Mouse (Mus musculus) MEL (cell line): ENCODE data around the gene Zswim7. TPM values are rescaled to one million over a fixed set of nuclear protein-coding genes. Genes with fewer than 3 reads are reported as not detected.

Source experiments
- DNase-seq: peaks from one replicate; pipeline ENCODE4 v3.0.0; 2011; ENCODE audit warnings: low read depth, low spot score
- H3K27ac ChIP-seq: 2 replicates; pipeline ENCODE4 v1.5.1; 2012; ENCODE audit warnings: low read depth, mild to moderate bottlenecking, control low read depth, low read length, moderate library complexity; ENCODE audit not compliant: control insufficient read depth
- H3K27me3 ChIP-seq, 2 experiments: fragments of 150-350 bp in 1 of 2; sonication (generic) in 1 of 2; 2 replicates each; pipeline ENCODE4 v1.6.1; 2012; ENCODE audit warnings: low read length in 2 of 2, mild to moderate bottlenecking in 2 of 2, improper control_type of control experiment in 1 of 2, moderate library complexity in 1 of 2; ENCODE audit not compliant: insufficient read depth in 2 of 2, control insufficient read depth in 1 of 2
- H3K36me3 ChIP-seq, 2 experiments: 2 replicates each; pipeline ENCODE4 v1.6.1; 2012 to 2014; ENCODE audit warnings: low read length in 2 of 2, improper control_type of control experiment in 1 of 2, inconsistent platforms in 1 of 2, mild to moderate bottlenecking in 1 of 2; ENCODE audit not compliant: insufficient read depth in 2 of 2, control insufficient read depth in 1 of 2
- H3K4me1 ChIP-seq, 2 experiments: fragments of 150-350 bp in 1 of 2; sonication (generic) in 1 of 2; 2 replicates each; pipeline ENCODE4 v1.6.1; 2012; ENCODE audit warnings: low read length in 2 of 2, improper control_type of control experiment in 1 of 2, mild to moderate bottlenecking in 1 of 2; ENCODE audit not compliant: insufficient read depth in 2 of 2, control insufficient read depth in 1 of 2
- H3K4me3 ChIP-seq, 2 experiments: fragments of 150-350 bp in 1 of 2; sonication (generic) in 1 of 2; 2 replicates each; pipeline ENCODE4 v1.5.1; 2012; ENCODE audit warnings: low read depth in 2 of 2, low read length in 2 of 2, mild to moderate bottlenecking in 2 of 2, moderate library complexity in 2 of 2, control low read depth in 1 of 2, improper control_type of control experiment in 1 of 2; ENCODE audit not compliant: control insufficient read depth in 1 of 2, insufficient read depth in 1 of 2
- H3K79me2 ChIP-seq: 2 replicates; pipeline ENCODE4 v1.6.1; 2012; ENCODE audit warnings: mild to moderate bottlenecking, low read length, moderate library complexity; ENCODE audit not compliant: control insufficient read depth, poor library complexity, insufficient read depth
- H3K9ac ChIP-seq: 2 replicates; pipeline ENCODE4 v1.6.1; 2012; ENCODE audit warnings: low read depth, mild to moderate bottlenecking, control low read depth, low read length, moderate library complexity; ENCODE audit not compliant: control insufficient read depth, poor library complexity, severe bottlenecking
- H3K9me3 ChIP-seq: fragments of 150-350 bp; sonication (generic); replicated peaks from 2 replicates; pipeline ENCODE4 v1.6.1; 2012; ENCODE audit warnings: mild to moderate bottlenecking, low read length, improper control_type of control experiment, moderate library complexity; ENCODE audit not compliant: insufficient read depth
- CHD1 ChIP-seq: IDR thresholded peaks from 2 replicates; pipeline ENCODE4 v1.6.1; 2012; ENCODE audit warnings: low read depth, mild to moderate bottlenecking, inconsistent platforms, low read length, improper control_type of control experiment
- CTCF ChIP-seq, 3 experiments: IDR thresholded peaks in 2 of 3; conservative IDR thresholded peaks in 1 of 3; 2 replicates each; pipeline ENCODE4 v1.5.1; 2011 to 2012; ENCODE audit warnings: low read length in 3 of 3, low read depth in 2 of 3, mild to moderate bottlenecking in 2 of 3, improper control_type of control experiment in 1 of 3, inconsistent platforms in 1 of 3, mixed read lengths in 1 of 3, moderate library complexity in 1 of 3; ENCODE audit not compliant: control insufficient read depth in 1 of 3, insufficient read depth in 1 of 3, poor library complexity in 1 of 3, severe bottlenecking in 1 of 3
- ELF1 ChIP-seq: IDR thresholded peaks from 2 replicates; pipeline ENCODE4 v1.6.1; 2014; ENCODE audit warnings: low read depth, mild to moderate bottlenecking, inconsistent platforms, low read length, improper control_type of control experiment, moderate library complexity
- EP300 ChIP-seq, 2 experiments: IDR thresholded peaks; 2 replicates each; pipeline ENCODE4 v1.6.1; 2011; ENCODE audit warnings: improper control_type of control experiment in 2 of 2, low read length in 2 of 2, low read depth in 1 of 2, mild to moderate bottlenecking in 1 of 2
- GABPA ChIP-seq: IDR thresholded peaks from 2 replicates; pipeline ENCODE4 v1.6.1; 2012; ENCODE audit warnings: low read depth, mild to moderate bottlenecking, inconsistent platforms, low read length, improper control_type of control experiment, moderate library complexity
- HCFC1 ChIP-seq: IDR thresholded peaks from 2 replicates; pipeline ENCODE4 v1.6.1; 2012; ENCODE audit warnings: low read depth, mild to moderate bottlenecking, inconsistent platforms, low read length, improper control_type of control experiment, moderate library complexity
- KAT2A ChIP-seq: conservative IDR thresholded peaks from 2 replicates; pipeline ENCODE4 v1.6.1; 2012; ENCODE audit warnings: low read depth, low read length, improper control_type of control experiment, inconsistent platforms
- MAFK ChIP-seq: IDR thresholded peaks from 2 replicates; pipeline ENCODE4 v1.6.1; 2011; ENCODE audit warnings: low read depth, mild to moderate bottlenecking, low read length, improper control_type of control experiment, borderline replicate concordance
- MAX ChIP-seq: IDR thresholded peaks from 2 replicates; pipeline ENCODE4 v1.6.1; 2011; ENCODE audit warnings: low read length, improper control_type of control experiment
- MAZ ChIP-seq: IDR thresholded peaks from 2 replicates; pipeline ENCODE4 v1.6.1; 2012; ENCODE audit warnings: low read depth, mild to moderate bottlenecking, inconsistent platforms, low read length, improper control_type of control experiment
- MEF2A ChIP-seq: IDR thresholded peaks from 2 replicates; pipeline ENCODE4 v1.6.1; 2014; ENCODE audit warnings: low read depth, mild to moderate bottlenecking, inconsistent platforms, low read length, improper control_type of control experiment; ENCODE audit not compliant: poor library complexity, insufficient replicate concordance, severe bottlenecking; ENCODE audit errors: extremely low read depth
- MYB ChIP-seq: IDR thresholded peaks from 2 replicates; pipeline ENCODE4 v1.6.1; 2011; ENCODE audit warnings: mild to moderate bottlenecking, low read depth, low read length, improper control_type of control experiment
- NELFE ChIP-seq: IDR thresholded peaks from 2 replicates; pipeline ENCODE4 v1.6.1; 2011; ENCODE audit warnings: low read depth, low read length, improper control_type of control experiment
- NRF1 ChIP-seq: IDR thresholded peaks from 2 replicates; pipeline ENCODE4 v1.6.1; 2014; ENCODE audit warnings: low read depth, mild to moderate bottlenecking, inconsistent platforms, low read length, improper control_type of control experiment, moderate library complexity; ENCODE audit not compliant: poor library complexity, insufficient read depth, severe bottlenecking
- POLR2A ChIP-seq, 2 experiments: IDR thresholded peaks; 2 replicates each; pipeline ENCODE4 v1.6.1; 2011 to 2012; ENCODE audit warnings: low read length in 2 of 2, mild to moderate bottlenecking in 2 of 2, control low read depth in 1 of 2, improper control_type of control experiment in 1 of 2, low read depth in 1 of 2, moderate library complexity in 1 of 2; ENCODE audit not compliant: control insufficient read depth in 1 of 2, insufficient read depth in 1 of 2, poor library complexity in 1 of 2
- POLR2AphosphoS5 ChIP-seq: IDR thresholded peaks from 2 replicates; pipeline ENCODE4 v1.6.1; 2012; ENCODE audit warnings: low read depth, borderline replicate concordance, mild to moderate bottlenecking, inconsistent platforms, low read length, moderate library complexity, mixed read lengths
- RAD21 ChIP-seq: IDR thresholded peaks from 2 replicates; pipeline ENCODE4 v1.6.1; 2011; ENCODE audit warnings: mild to moderate bottlenecking, low read depth, low read length, improper control_type of control experiment
- SMC3 ChIP-seq: IDR thresholded peaks from 2 replicates; pipeline ENCODE4 v1.6.1; 2011; ENCODE audit warnings: low read depth, low read length, improper control_type of control experiment
- TAL1 ChIP-seq: IDR thresholded peaks from 2 replicates; pipeline ENCODE4 v1.6.1; 2012; ENCODE audit warnings: mild to moderate bottlenecking, inconsistent platforms, low read length, moderate library complexity, mixed read lengths
- TCF12 ChIP-seq: IDR thresholded peaks from 2 replicates; pipeline ENCODE4 v1.6.1; 2014; ENCODE audit warnings: low read depth, mild to moderate bottlenecking, inconsistent platforms, low read length, improper control_type of control experiment, moderate library complexity
- UBTF ChIP-seq: IDR thresholded peaks from 2 replicates; pipeline ENCODE4 v1.6.1; 2012; ENCODE audit warnings: low read depth, mild to moderate bottlenecking, inconsistent platforms, low read length, improper control_type of control experiment, moderate library complexity, borderline replicate concordance; ENCODE audit not compliant: insufficient read depth
- USF1 ChIP-seq: IDR thresholded peaks from 2 replicates; pipeline ENCODE4 v1.6.1; 2014; ENCODE audit warnings: low read depth, mild to moderate bottlenecking, inconsistent platforms, low read length, improper control_type of control experiment, moderate library complexity
- USF2 ChIP-seq, 2 experiments: IDR thresholded peaks; 2 replicates each; pipeline ENCODE4 v1.6.1; 2011 to 2012; ENCODE audit warnings: improper control_type of control experiment in 2 of 2, low read length in 2 of 2, borderline replicate concordance in 1 of 2, inconsistent platforms in 1 of 2, low read depth in 1 of 2, mild to moderate bottlenecking in 1 of 2; ENCODE audit not compliant: insufficient read depth in 1 of 2
- polyA plus RNA-seq, 2 experiments: library from polyadenylated mRNA; stranded (reverse) in 1 of 2; unstranded in 1 of 2; fragments of >175 nt in 1 of 2; fragments of >200 nt in 1 of 2; gene quantifications; 2 replicates each; pipeline versions ENCODE4 v1.2.1 to v1.2.4; 2012; ENCODE audit warnings: low replicate concordance in 2 of 2, low read depth in 1 of 2; ENCODE audit not compliant: insufficient read length in 2 of 2, insufficient read depth in 1 of 2, missing spikeins in 1 of 2
- total RNA-seq: library from RNA; depleted of rRNA; stranded (reverse); fragments of 300-350 nt; gene quantifications from 2 replicates; pipeline ENCODE4 v1.2.3, GENCODE M21; 2012

Zswim7 gene
- total and polyA plus RNA-seq, 3 experiments, result 15.1 to 18.7 TPM; not detected in 1

- TF ChIP-seq UBTF, result no peak
Observed at GRCm38 (mm10) chr11:62247759-62248400, 33.3 kb downstream of the Zswim7 start (continued).

- TF ChIP-seq USF2 (IDR thresholded peaks at IDR 0.05; ENCODE audit: borderline replicate concordance in 1 of 2, insufficient read depth in 1 of 2, low read depth in 1 of 2, low read length in 2 of 2) (no peak), NRF1 (no peak), MYB (no peak), POLR2AphosphoS5 (no peak), ELF1 (no peak), SMC3 (no peak), EP300 (IDR thresholded peaks at IDR 0.05; ENCODE audit: low read depth in 1 of 2, low read length in 2 of 2) (no peak), CTCF (IDR thresholded peaks at IDR 0.05 in 2 of 3, conservative IDR thresholded peaks at IDR 0.05 in 1 of 3; ENCODE audit: control insufficient read depth in 1 of 3, insufficient read depth in 1 of 3, low read depth in 2 of 3, low read length in 3 of 3, poor library complexity in 1 of 3, severe bottlenecking in 1 of 3) (no peak), POLR2A (IDR thresholded peaks at IDR 0.05; ENCODE audit: control insufficient read depth in 1 of 2, insufficient read depth in 1 of 2, low read depth in 1 of 2, low read length in 2 of 2, poor library complexity in 1 of 2) (no peak), RAD21 (no peak), TAL1 (no peak), KAT2A (no peak), HCFC1 (no peak), GABPA (no peak)
Observed at GRCm38 (mm10) chr11:62244471-62244870, 36.7 kb downstream of the Zswim7 start.

GRCm38 (mm10) chr11:62243871-62244270, 37.3 kb downstream of the Zswim7 start:
- H3K4me3 ChIP-seq, result no peak overlapping the region
- H3K9me3 ChIP-seq, result no peaks in the 10 kb centered on the region
- no peaks in the 10 kb centered on the region for H3K79me2 ChIP-seq
- H3K27me3 ChIP-seq, result no peaks in the 10 kb centered on the region
- peaks cover 0 to 21% of the 10 kb centered on the region in 2 experiments; a peak in 3 of 4 replicates for H3K4me1 ChIP-seq
- TF ChIP-seq MEF2A (no peak), MAX (no peak), CHD1 (no peak), GABPA (no peak), SMC3 (no peak), USF1 (no peak), NELFE (no peak), MAFK (no peak), TCF12 (no peak), MAZ (no peak)
- H3K36me3 ChIP-seq, result peaks cover 0 to 8% of the 10 kb centered on the region in 2 experiments; a peak in 2 of 4 replicates
- no peak overlapping the region for H3K9ac ChIP-seq
- DNase-seq, result no peak
- no peak overlapping the region for H3K27ac ChIP-seq

More at GRCm38 (mm10) chr11:62244471-62244870, 36.7 kb downstream of the Zswim7 start:
- Histone ChIP-seq H3K9ac (no peak overlapping the region), H3K27ac (no peak overlapping the region), H3K27me3 (no peaks in the 10 kb centered on the region), H3K4me1 (peaks cover 0 to 23% of the 10 kb centered on the region in 2 experiments), H3K79me2 (no peaks in the 10 kb centered on the region), H3K9me3 (no peaks in the 10 kb centered on the region), H3K36me3 (peaks cover 0 to 8% of the 10 kb centered on the region in 2 experiments; a peak in 2 of 4 replicates), H3K4me3 (no peak overlapping the region)
- DNase-seq, result no peak
